Mouse (Mus musculus): ENCODE measurements around the gene Ttll13. TPM values are rescaled to one million over a fixed set of nuclear protein-coding genes. Genes with fewer than 3 reads are reported as not detected.

The Ttll13 gene
- total RNA-seq, 1 experiment from 2014 or later = 1.0 TPM

DNA sequence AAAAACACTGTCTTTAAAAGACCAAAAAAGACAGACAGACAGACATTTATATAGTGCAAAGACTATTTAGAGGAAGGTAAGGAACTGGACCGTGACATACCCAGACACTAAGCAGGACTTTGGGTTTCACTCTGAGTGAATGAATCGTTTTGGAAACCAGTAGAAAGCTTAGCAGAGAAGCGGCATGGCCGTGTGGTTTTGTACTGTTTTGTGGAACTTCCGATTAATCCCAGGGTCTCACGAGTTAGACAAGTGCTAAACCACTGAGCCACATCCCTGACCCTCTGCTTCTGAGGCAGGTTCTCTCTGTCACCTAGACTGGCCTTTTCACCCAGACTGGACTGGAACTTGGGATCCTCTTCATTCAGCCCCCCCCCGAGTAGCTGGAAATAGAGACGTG lies 31.7 kb upstream of the Ttll13 start:
- no peak for DNase-seq

DNA sequence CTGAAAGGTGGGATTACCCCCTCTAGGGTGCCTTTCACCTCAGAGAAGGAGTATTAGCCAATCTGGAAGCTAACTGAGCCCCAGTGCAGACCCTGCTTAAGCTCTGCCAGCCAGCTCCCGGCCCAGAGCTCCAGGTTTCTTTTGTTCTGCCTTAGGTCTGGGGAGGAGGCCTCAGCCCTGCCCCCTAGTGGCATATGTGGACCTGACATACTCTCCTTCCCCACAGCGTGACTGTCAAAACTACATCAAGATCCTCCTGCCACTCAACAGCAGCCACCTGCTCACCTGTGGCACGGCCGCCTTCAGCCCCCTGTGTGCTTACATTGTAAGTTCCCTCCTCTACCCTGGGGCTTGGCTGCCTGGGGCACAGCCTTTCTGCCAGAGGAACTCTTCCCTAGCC lies 30.8 kb upstream of the Ttll13 start:
- DNase-seq = peak; percentile 89

DNA sequence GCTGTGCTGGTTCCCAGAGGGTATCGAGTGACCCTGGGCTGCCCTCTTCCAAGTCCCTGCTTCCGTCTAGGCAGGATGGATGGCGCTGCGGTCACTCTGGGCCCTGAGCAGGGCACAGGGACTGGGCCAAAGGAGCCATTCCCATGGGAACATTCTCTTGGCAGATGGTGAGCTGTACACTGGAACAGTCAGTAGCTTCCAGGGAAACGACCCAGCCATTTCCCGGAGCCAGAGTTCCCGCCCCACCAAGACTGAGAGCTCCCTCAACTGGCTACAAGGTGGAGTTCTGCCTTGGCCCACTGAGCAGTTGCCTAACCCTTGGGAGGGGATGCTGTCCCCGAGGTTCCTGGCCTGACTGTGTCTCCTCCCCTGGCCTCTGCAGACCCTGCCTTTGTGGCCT lies 29.6 kb upstream of the Ttll13 start:
- peak; percentile 82 for DNase-seq

DNA sequence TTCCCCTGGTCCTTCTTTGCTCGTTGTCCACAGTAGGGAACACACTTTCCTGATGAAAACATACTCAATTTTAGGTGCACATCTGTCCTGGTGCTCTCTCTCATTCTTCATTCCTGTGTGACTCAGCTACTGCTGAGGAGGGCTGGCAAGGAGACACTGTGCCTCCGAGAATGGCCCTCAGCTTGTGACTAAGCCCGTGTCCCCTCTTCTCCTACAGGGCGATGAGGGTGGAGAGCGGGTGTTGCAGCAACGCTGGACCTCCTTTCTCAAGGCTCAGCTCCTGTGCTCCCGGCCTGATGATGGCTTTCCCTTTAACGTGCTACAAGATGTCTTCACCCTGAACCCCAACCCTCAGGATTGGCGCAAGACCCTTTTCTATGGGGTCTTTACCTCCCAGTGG lies 27.5 kb upstream of the Ttll13 start:
- peak; percentile 71 for DNase-seq

DNA sequence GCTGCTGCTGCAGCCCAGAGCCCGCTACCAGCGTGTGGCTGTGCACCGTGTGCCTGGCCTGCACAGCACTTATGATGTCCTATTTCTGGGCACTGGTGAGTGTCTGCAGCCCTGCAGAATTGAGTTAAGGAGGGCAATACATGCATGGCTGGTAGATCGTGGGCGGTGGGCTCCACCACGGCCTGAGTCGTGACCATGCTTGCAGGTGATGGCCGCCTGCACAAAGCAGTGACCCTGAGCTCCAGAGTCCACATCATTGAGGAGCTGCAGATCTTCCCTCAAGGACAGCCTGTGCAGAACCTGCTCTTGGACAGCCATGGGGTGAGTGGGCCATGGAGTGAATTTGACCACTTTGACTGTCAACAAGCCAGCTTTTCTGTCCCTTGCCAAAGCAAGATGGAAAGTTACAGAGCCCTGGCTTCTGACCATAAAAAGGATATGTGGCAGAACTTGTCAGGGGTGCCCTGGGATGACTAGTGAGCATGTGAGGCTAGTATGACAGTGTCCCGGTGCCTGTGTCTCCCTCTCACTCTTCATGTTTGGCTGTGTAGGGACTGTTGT lies 25.9 kb upstream of the Ttll13 start:
- DNase-seq = peak; percentile 54

- DNase-seq = peak; percentile 7
These were observed 24.9 kb upstream of the Ttll13 start for GRCm38 (mm10) chr7:80221179-80221750.

GRCm38 (mm10) chr7:80227065-80227464 lies 19.1 kb upstream of the Ttll13 start:
- no peak for DNase-seq

GRCm38 (mm10) chr7:80230196-80230595 lies 16.0 kb upstream of the Ttll13 start:
- DNase-seq = no peak

GRCm38 (mm10) chr7:80231971-80232488 lies 14.1 kb upstream of the Ttll13 start:
- DNase-seq = peak; percentile 77

GRCm38 (mm10) chr7:80232489-80233029 lies 13.6 kb upstream of the Ttll13 start, which contains the start of the genes Cib1 and Gdpgp1:
Gene Cib1, minus strand, starts transcription at chr7:80232813.
Gene Gdpgp1, plus strand, starts transcription at chr7:80232865.
- DNase-seq = peak; percentile 99

DNA sequence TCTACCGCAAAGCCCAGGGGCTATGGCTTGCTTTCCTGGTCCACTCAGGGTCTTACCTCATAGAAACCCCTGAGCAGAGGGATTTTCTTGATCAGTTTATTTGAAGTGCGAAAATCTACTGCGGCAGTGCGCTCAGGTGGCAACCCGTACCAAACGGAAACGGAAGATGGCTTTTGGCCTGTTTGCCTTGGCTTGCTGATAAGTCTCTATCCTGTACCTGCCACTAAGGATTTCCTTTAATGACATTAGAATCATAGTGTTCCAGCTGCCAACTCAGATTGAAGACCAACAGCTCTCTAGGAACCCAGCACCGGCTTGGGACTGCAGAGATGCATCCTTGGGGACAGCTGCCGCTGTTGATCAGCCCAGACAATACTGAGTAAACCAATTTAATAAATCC lies 12.4 kb upstream of the Ttll13 start:
- DNase-seq = no peak

DNA sequence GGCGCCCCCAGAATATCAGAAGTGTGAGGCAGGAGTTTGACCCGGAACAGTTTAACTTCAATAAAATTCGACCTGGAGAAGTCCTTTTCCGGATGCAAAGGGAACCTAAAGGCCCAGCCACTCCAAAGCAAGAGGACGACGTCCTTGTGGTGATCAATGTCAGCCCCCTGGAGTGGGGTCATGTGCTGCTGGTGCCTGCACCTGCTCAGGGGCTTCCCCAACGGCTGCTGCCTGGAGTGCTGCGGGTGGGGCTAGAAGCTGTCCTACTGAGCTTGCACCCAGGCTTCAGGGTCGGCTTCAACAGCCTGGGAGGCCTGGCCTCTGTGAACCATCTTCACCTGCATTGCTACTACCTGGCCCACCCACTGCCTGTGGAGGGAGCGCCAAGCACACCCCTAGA lies 7.6 kb upstream of the Ttll13 start:
- no peak for DNase-seq

- no peak for DNase-seq
These were observed 4.5 kb upstream of the Ttll13 start for GRCm38 (mm10) chr7:80241661-80242060.

- DNase-seq = no peak
These were observed 1.3 kb upstream of the Ttll13 start for GRCm38 (mm10) chr7:80244851-80245250.

- no peak for DNase-seq
These were observed 683 bp downstream of the Ttll13 start for GRCm38 (mm10) chr7:80246859-80247258.

DNA sequence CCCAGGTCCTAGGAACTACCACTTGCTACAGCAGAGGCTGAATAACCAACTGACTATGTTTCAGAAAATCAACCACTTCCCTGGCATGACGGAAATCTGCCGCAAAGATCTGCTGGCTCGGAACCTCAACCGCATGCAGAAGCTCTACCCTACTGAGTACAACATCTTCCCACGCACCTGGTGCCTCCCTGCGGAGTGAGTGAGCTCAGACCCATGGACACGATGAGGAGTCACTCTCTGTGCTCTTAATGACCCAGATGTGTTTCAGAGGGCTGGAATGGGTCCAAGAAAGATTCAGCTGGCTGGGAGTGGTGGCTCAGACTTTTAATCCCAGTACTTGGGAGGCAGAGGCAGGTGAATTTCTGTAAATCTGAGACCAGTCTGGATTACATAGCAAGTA lies 6.3 kb downstream of the Ttll13 start:
- DNase-seq = no peak

DNA sequence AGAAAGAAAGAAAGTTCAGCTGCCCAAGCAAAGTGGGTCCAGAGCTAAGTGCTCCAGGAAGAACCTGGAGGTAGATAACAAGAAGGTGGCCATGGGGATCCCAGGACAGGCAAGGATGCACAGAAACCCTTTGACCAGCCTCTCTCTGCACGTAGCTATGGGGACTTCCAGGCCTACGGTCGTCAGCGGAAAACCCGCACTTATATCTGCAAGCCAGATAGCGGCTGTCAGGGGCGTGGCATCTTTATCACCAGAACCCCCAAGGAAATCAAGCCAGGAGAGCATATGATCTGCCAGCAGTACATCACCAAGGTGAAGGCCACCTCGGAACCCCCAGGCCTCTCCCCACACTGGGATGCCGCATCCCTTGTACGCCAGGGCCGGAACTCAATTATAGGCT lies 6.7 kb downstream of the Ttll13 start:
- no peak for DNase-seq

- no peak for DNase-seq
These were observed 9.8 kb downstream of the Ttll13 start for GRCm38 (mm10) chr7:80255981-80256380.

- no peak for DNase-seq
These were observed 11.5 kb downstream of the Ttll13 start for GRCm38 (mm10) chr7:80257706-80258105.

GRCm38 (mm10) chr7:80260625-80261371 lies 14.6 kb downstream of the Ttll13 start, which contains the start of gene Ngrn:
Gene Ngrn, plus strand, starts transcription at chr7:80261215.
- DNase-seq = peak; percentile 93

GRCm38 (mm10) chr7:80261372-80261990 lies 15.3 kb downstream of the Ttll13 start:
- peak; percentile 27 for DNase-seq

DNA sequence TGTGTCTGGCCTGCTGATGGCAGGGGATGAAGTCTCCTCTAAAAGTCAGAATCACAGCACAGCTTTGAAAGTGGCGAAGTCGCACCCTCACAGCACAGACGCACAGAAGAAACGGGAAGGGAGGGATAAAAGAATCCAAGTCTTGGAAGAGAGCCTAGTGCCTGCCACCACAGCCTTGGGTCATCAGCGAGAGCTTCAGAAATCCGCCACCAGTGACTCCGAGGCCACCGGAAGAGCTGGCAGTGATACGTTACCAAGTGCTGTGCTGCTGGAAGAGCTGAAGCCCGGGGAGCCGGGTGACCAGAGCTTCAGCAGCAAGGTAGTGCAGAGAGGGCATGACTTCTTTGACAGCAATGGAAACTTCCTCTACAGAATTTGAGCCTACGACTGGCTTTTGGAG lies 18.4 kb downstream of the Ttll13 start:
- peak; percentile 69 for DNase-seq

DNA sequence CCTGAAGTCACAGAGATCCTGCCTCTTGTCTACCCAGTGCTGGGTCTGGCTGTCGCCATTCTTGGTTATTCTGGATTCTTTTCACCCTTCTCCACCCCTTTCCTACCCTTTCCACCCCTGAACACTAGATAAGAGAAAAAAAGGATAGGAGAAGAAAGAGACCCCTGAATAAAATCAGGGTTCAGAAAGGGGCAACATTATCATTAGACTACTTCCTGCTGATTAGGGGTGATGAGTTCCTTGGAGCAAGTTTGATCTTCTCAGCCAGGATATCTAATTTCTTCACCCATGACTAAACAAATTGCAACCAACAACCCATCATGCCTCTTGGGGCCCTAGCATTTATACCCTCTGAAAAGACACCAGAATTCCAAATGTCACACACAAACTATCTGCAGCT lies 21.6 kb downstream of the Ttll13 start:
- DNase-seq = no peak

All from adrenal gland, postnatal 14 days (tissue).